Mouse (Mus musculus): ENCODE measurements around the gene Frmpd2. TPM values are rescaled to one million over a fixed set of nuclear protein-coding genes. Genes with fewer than 3 reads are reported as not detected.

Gene Frmpd2
- polyA plus RNA-seq, 1 experiment from 2014 or later: not detected

DNA sequence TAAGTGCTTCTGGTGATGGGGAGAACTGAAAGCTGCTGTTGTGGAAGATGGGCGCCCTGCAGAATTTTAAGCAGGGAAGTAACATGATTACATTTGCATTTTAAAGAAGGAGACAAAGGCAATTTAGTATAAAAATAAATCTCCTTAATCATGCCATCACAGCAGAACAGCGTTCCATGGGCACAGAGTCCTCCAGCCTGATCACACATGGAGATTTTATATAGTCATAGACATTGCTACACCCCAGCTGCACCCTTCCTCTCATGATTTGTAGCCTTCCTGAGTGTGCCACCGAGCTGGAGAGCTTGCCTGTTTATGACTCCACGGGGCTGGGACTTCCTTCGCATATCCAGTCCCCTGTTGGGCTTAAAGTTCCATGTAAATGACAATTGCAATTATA lies 42.4 kb downstream of the Frmpd2 start:
- 63% methylated on average over 5 of the region's 5 CpGs for WGBS
- Histone ChIP-seq H3K4me3 (no peak overlapping the region), H3K9me3 (no peaks in the 10 kb centered on the region), H3K27ac (no peak overlapping the region), H3K36me3 (no peaks in the 10 kb centered on the region), H3K9ac (no peak overlapping the region), H3K27me3 (no peaks in the 10 kb centered on the region), H3K4me2 (no peak overlapping the region), H3K4me1 (no peaks in the 10 kb centered on the region)
- ATAC-seq (ENCODE audit: insufficient number of reproducible peaks, insufficient read depth, low FRiP score, low TSS enrichment, low read depth): no peak

DNA sequence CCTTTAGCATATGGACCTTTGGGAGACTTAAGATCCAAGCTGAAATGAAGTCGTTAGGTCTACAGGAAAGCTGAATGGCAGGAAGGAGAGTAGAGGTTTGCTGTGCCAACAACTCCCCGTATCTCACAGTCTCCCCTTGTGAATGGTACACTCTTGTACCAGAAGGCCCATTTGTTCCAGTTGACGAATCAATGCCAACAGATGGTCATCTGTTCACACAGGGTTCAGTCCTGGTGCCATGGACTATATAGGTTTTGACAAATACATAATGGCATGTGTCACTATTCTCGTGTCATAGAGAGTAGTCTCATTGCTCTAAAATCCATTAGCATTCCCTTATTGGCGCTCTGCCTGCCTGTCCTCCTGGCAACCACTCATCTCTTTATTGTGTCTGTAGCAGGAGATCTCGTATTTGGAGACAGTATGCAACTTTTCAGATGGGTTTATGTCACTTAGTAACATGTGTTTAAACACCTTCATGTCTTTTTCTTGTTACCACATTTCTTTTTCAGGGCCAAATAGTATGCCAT lies 43.3 kb downstream of the Frmpd2 start:
- Histone ChIP-seq H3K36me3 (no peaks in the 10 kb centered on the region), H3K9ac (no peak overlapping the region), H3K4me3 (no peak overlapping the region), H3K27ac (no peak overlapping the region), H3K4me1 (no peaks in the 10 kb centered on the region), H3K9me3 (no peaks in the 10 kb centered on the region), H3K4me2 (no peak overlapping the region), H3K27me3 (no peaks in the 10 kb centered on the region)
- ATAC-seq (ENCODE audit: insufficient number of reproducible peaks, insufficient read depth, low FRiP score, low TSS enrichment, low read depth): no peak
- 81% methylated on average over 6 of the region's 6 CpGs for WGBS

DNA sequence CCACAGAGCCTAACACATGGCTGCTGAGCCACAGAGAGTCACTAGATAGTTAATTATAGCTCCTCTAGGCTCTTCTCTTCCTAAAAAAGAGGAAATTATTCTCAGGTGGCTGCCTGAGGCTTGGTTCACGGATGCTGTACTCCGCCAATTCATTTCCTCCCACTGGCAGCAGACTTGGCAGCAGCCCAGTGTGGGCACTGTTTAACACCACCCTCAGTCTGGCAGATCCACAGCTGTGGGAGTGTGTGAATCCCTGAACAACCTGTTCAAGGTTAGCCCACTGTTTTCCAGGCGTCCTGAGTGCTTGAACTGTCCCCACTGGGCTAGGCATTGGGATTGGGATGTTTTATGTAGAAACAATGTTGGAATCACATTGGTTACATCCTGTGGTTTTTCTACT lies 50.0 kb downstream of the Frmpd2 start:
- Histone ChIP-seq H3K4me1 (no peaks in the 10 kb centered on the region), H3K4me3 (no peak overlapping the region), H3K36me3 (no peaks in the 10 kb centered on the region), H3K27me3 (no peaks in the 10 kb centered on the region), H3K9ac (no peak overlapping the region), H3K4me2 (no peak overlapping the region), H3K27ac (no peak overlapping the region), H3K9me3 (no peaks in the 10 kb centered on the region)
- no peak for ATAC-seq (ENCODE audit: insufficient number of reproducible peaks, insufficient read depth, low FRiP score, low TSS enrichment, low read depth)
- 30% methylated on average over 3 of the region's 3 CpGs for WGBS

DNA sequence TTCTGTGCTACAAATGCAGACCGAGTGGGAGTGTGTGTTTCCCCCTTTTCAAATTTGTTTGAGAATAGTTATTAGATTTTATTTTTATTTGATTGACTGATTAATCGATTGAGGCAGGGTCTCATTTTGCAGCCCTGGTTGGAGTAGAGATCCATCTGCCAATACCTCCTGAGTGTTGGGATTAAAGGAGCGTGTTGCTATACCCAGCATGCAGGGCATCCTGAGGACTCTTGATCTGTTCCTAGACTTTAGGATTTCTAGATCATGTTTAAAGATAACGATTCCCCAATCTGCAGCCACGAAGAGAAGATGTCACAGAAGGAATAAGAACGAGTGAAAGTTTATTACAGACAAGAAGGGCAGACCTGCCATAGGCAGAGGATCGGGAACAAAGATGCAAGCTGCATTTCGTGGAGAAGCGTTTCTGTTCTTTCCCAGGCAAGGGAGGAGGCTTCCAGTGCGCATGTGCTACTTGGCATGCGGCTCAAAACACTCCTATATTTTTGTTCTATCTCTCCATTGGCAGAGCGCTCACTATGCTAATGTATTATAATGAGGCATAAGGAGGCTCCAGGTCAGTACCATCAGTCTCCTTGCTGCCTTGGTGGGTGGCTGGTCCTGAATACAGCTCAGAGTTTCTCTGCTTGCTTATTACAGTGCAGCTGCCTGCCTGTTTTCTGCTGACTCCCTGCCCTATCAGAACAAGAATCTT lies 53.9 kb downstream of the Frmpd2 start:
- ATAC-seq (ENCODE audit: insufficient number of reproducible peaks, insufficient read depth, low FRiP score, low TSS enrichment, low read depth): no peak

DNA sequence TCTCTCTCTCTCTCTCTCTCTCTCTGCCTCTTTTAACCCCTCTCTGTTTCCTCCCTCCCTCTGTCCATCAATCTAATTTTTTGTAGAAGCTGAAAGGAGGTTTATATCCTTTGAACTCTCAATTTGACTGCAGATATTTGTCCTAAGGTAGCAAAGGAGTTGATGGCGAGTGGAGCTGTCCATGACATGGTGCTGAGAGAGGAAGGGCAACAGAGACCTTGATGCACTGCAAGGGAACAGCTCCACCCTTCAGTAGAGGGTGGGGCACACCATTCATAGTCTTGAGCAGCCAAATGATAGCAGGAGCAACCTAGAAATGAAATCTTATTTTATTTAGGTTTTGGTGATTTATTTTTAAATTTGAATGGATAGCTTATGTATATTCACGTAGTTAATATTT lies 55.1 kb downstream of the Frmpd2 start:
- H3K27ac ChIP-seq: no peak overlapping the region
- no peaks in the 10 kb centered on the region for H3K9me3 ChIP-seq
- H3K4me2 ChIP-seq: no peak overlapping the region
- no peak for ATAC-seq (ENCODE audit: insufficient number of reproducible peaks, insufficient read depth, low FRiP score, low TSS enrichment, low read depth)
- no peaks in the 10 kb centered on the region for H3K36me3 ChIP-seq
- no peak overlapping the region for H3K9ac ChIP-seq
- WGBS: 59% methylated on average over 2 of the region's 2 CpGs
- no peaks in the 10 kb centered on the region for H3K4me1 ChIP-seq
- H3K4me3 ChIP-seq: no peak overlapping the region
- H3K27me3 ChIP-seq: no peaks in the 10 kb centered on the region

More for the DNA sequence above, 53.9 kb downstream of the Frmpd2 start:
- no peak overlapping the region for H3K27ac ChIP-seq
- H3K4me1 ChIP-seq: no peaks in the 10 kb centered on the region
- no peak overlapping the region for H3K4me2 ChIP-seq
- no peaks in the 10 kb centered on the region for H3K9me3 ChIP-seq
- no peaks in the 10 kb centered on the region for H3K27me3 ChIP-seq
- H3K36me3 ChIP-seq: no peaks in the 10 kb centered on the region
- H3K4me3 ChIP-seq: no peak overlapping the region
- WGBS: 71% methylated on average over 12 of the region's 12 CpGs
- H3K9ac ChIP-seq: no peak overlapping the region

DNA sequence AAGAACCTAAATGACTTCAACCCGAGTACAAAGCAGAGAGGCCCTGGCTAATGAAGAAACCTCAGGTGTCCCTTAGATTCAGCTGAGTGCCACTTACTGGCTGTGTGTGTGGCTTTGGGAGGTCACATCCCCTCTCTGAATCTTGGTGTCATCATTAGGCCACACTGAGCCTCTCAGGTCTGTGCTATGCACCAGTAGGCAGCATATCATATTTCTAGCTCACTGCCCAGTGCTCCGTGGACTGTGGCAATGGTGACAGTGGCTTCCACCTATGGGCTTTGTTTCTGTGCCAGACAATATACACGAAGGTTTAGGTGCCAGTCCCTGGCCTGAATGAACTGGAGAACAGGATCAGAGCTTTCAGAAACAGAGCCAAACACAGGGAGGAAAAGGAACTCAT lies 56.4 kb downstream of the Frmpd2 start:
- Histone ChIP-seq H3K9me3 (no peaks in the 10 kb centered on the region), H3K36me3 (no peaks in the 10 kb centered on the region)
- 60% methylated on average over 3 of the region's 3 CpGs for WGBS

DNA sequence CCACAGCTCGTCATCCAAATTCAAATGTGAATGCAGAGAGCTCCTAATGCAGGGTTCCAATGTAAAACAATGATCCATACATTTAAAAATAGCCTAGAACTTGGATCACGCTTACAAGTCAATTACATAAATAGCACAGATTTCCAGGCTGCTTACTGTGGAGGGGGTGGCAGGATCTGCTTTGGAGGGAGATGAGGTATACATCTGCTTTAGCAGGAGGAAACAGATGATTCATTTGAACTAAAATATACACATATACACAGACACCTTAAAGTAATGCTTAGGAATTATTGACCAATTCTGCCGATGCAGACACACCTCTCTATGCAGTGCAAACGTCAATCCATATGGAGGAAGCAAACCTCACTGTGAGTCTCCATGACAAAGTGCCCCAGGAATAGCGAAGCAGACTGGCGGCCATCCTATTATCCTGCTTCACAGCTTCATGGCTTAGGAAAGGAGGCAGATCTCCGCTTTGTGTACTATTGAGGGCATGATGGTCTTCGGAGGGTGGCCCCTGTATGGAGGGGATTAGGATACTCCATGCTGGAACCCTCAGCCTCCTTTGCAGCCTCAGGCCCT lies 59.9 kb downstream of the Frmpd2 start:
- ATAC-seq (ENCODE audit: insufficient number of reproducible peaks, insufficient read depth, low FRiP score, low TSS enrichment, low read depth): no peak
- no peak overlapping the region for H3K27ac ChIP-seq
- H3K4me2 ChIP-seq: no peak overlapping the region
- no peaks in the 10 kb centered on the region for H3K27me3 ChIP-seq
- 69% methylated on average over 8 of the region's 8 CpGs for WGBS
- H3K9ac ChIP-seq: no peak overlapping the region
- H3K4me3 ChIP-seq: no peak overlapping the region
- H3K9me3 ChIP-seq: no peaks in the 10 kb centered on the region
- no peaks in the 10 kb centered on the region for H3K4me1 ChIP-seq
- H3K36me3 ChIP-seq: no peaks in the 10 kb centered on the region

More for the DNA sequence above, 56.4 kb downstream of the Frmpd2 start:
- no peaks in the 10 kb centered on the region for H3K27me3 ChIP-seq
- H3K4me3 ChIP-seq: no peak overlapping the region
- no peak overlapping the region for H3K27ac ChIP-seq
- no peak overlapping the region for H3K4me2 ChIP-seq
- ATAC-seq (ENCODE audit: insufficient number of reproducible peaks, insufficient read depth, low FRiP score, low TSS enrichment, low read depth): no peak
- H3K4me1 ChIP-seq: no peaks in the 10 kb centered on the region
- no peak overlapping the region for H3K9ac ChIP-seq

DNA sequence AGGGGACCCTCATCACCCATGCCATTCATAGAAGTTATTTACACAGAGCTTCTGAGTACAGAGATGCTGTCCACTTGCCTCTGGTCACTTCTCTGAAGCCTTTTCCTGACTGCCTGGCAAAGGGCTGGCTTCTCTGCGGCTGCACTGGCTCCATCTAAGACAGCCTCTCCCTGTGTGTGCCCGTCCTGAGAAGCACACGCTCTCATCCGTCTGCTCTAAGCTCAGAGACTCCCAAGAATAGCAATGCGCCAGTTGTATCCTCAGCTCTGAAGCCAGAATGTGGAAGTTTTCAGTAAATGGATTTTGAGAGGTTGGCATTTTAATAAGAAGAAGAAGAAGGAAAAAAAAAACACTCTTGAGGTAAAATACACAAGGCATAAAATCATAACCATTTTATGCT lies 61.3 kb downstream of the Frmpd2 start:
- H3K9ac ChIP-seq: no peak overlapping the region
- no peaks in the 10 kb centered on the region for H3K4me1 ChIP-seq
- no peak for ATAC-seq (ENCODE audit: insufficient number of reproducible peaks, insufficient read depth, low FRiP score, low TSS enrichment, low read depth)
- H3K36me3 ChIP-seq: no peaks in the 10 kb centered on the region
- no peak overlapping the region for H3K4me3 ChIP-seq
- H3K4me2 ChIP-seq: no peak overlapping the region
- no peaks in the 10 kb centered on the region for H3K27me3 ChIP-seq
- H3K27ac ChIP-seq: no peak overlapping the region
- 81% methylated on average over 5 of the region's 5 CpGs for whole genome bisulfite sequencing
- H3K9me3 ChIP-seq: no peaks in the 10 kb centered on the region; the same call in 1 of the 2 replicates

DNA sequence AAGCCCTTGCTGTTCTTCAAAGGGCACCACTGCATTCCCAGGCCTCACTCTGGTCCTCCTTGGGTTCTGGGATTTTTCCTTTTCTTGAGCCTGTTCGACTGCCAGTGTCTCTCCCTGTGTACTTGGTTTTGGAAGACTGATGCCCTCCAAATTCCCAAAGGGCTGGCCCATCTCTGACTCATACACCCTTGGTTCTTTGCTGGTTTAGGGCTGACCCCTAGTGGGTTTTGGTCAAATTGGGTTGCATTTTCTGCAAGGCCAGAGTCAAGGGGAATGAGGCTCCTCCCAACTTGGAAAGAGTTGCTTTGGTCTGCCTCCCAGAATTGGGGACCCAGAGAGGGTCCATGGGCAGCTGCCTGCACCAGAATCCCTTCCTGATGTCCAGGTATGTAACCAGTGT lies 62.0 kb downstream of the Frmpd2 start:
- H3K27ac ChIP-seq: no peak overlapping the region
- no peak for ATAC-seq (ENCODE audit: insufficient number of reproducible peaks, insufficient read depth, low FRiP score, low TSS enrichment, low read depth)
- H3K9ac ChIP-seq: no peak overlapping the region
- no peaks in the 10 kb centered on the region for H3K27me3 ChIP-seq
- no peak overlapping the region for H3K4me2 ChIP-seq
- no peaks in the 10 kb centered on the region for H3K36me3 ChIP-seq
- H3K9me3 ChIP-seq: no peaks in the 10 kb centered on the region; the same call in 1 of the 2 replicates
- WGBS: 43% methylated on average over 1 of the region's 1 CpGs
- H3K4me3 ChIP-seq: no peak overlapping the region
- no peaks in the 10 kb centered on the region for H3K4me1 ChIP-seq

DNA sequence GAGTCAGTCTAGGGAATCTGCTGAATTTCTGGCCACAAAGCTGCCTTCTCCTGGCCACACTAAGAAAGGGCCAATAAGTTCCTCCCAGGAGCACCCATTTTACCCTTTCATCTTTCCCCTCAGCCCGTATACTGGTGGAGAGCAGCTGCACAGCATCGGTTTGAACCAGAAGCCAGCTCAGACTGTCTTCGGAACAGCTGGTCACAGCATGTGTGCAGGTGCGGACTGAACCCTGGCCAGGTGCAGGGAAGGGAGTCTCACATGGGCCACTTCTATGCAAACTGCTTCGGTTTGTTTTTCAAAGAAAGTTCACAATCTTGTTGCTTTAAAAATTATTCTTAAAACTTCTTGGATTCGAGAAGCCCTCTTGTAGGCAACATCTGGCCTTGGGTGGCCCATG lies 63.8 kb downstream of the Frmpd2 start:
- no peak overlapping the region for H3K9ac ChIP-seq
- no peak for ATAC-seq (ENCODE audit: insufficient number of reproducible peaks, insufficient read depth, low FRiP score, low TSS enrichment, low read depth)
- H3K27ac ChIP-seq: no peak overlapping the region
- no peak overlapping the region for H3K4me3 ChIP-seq
- H3K36me3 ChIP-seq: no peaks in the 10 kb centered on the region
- no peaks in the 10 kb centered on the region for H3K4me1 ChIP-seq
- no peak overlapping the region for H3K4me2 ChIP-seq
- H3K9me3 ChIP-seq: no peaks in the 10 kb centered on the region; the same call in 1 of the 2 replicates
- H3K27me3 ChIP-seq: no peaks in the 10 kb centered on the region
- whole genome bisulfite sequencing: 84% methylated on average over 6 of the region's 6 CpGs

DNA sequence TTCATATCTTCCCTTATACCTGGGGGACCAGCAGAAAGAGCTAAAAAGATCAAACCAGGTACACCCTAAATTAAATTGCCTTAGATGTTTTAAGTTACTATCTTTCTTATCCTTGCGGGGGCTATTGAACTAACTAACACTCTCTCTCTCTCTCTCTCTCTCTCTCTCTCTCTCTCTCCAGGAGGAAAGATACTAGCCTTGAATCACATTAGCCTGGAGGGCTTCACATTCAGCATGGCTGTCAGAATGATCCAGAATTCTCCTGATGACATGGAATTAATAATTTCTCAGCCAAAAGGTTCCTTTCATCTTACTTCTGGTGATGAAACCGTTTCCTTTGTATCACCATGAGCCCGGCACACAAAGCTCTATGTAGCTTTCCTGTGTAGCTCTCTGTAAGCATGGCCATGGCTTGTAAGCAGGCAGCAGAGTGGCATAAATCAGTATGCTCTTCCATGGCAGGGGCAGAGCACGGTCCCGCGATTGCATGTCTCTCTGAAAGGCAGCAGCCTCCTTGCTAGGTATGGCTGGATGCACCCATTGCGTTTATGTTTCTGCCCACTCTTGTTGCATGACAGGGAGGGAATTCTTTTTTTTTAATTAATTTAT lies 68.2 kb downstream of the Frmpd2 start:
- Histone ChIP-seq H3K27ac (no peak overlapping the region), H3K4me1 (no peaks in the 10 kb centered on the region), H3K9ac (no peak overlapping the region), H3K4me3 (no peak overlapping the region), H3K9me3 (no peaks in the 10 kb centered on the region; the same call in 1 of the 2 replicates), H3K4me2 (no peak overlapping the region), H3K27me3 (no peaks in the 10 kb centered on the region), H3K36me3 (no peaks in the 10 kb centered on the region)
- WGBS: 81% methylated on average over 7 of the region's 7 CpGs
- ATAC-seq (ENCODE audit: insufficient number of reproducible peaks, insufficient read depth, low FRiP score, low TSS enrichment, low read depth): no peak

Data from embryonic facial prominence, embryonic 13.5 days (tissue).